Mouse (Mus musculus) A20 (cell line): ENCODE results near the gene 4933415A04Rik.

Source experiments
- DNase-seq: peaks from one replicate; pipeline ENCODE4 v3.0.0-alpha.2; 2011; ENCODE audit warnings: low read depth, low spot score

4933415A04Rik gene

DNA sequence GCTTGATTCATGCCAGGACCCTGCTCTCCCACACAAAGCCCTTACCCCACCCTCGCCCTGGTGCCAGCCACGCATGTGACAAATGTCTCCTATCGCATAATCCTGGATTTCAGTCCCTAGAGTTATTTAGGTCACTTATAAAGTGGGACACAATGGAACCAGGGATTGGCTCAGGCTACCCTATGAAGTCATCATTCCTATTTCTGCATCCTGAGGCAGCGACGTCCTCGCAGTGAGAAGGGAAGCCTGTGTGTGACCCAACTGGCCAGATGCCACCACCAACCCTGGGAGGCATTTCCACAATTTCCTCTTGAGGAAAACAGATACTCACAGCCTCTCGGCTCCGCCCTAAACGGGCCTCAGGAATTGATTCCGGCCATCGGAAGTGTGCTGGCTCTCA lies 17.2 kb upstream of the 4933415A04Rik start:
- no peak for DNase-seq

DNA sequence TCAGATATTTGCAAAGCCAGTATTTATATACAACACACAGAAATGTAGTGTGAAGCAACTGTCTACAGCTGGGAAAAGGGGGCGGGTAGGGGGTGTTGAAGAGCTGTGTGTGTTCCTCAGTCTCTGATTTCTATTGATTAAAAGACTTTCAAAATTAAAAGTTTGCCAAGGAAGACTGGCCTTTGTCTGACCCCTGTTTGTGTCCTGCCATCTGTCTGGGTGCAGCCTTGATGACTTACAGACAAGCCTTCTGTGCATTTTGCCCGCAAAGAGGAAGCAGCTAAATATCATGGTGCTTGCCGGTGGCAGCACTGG lies 11.8 kb upstream of the 4933415A04Rik start:
- DNase-seq = peak; percentile 21

DNA sequence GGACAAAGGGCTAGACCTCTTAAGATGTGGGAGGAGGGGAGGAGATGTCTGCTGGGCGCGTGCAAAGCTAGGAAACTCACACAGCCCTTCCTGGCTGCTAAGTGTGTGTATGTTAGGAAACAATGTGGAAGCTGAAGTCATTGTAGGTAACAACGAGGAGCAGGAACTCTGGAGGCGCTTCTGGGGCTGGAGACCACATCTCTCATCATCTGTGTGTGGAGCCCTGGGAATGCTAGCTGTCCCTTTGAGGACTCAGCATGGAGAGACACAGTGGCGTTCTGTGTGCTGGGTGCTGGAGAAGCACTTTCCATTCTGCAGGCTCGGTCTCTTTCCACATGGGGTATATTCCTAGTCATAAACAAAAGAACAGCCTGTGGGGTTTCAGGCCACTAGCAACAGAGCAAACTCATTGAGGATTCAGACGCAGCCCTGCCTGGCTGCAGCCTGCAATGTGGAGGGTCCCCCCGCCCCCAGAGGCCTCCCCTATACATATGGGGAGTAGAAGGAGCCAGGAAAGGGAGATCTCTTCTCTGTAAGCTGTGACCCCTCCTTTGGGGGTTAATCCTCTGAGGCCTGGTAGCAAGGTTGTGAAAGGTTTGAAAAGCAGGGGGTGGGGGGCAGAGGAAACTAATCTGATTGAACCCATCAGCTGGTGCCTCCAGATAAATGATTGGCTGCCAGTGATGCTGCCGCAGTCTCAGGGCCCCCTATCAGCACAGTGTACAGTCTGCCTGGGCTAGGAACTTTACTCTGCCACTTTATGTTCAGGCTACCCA lies 11.3 kb upstream of the 4933415A04Rik start:
- DNase-seq = no peak

DNA sequence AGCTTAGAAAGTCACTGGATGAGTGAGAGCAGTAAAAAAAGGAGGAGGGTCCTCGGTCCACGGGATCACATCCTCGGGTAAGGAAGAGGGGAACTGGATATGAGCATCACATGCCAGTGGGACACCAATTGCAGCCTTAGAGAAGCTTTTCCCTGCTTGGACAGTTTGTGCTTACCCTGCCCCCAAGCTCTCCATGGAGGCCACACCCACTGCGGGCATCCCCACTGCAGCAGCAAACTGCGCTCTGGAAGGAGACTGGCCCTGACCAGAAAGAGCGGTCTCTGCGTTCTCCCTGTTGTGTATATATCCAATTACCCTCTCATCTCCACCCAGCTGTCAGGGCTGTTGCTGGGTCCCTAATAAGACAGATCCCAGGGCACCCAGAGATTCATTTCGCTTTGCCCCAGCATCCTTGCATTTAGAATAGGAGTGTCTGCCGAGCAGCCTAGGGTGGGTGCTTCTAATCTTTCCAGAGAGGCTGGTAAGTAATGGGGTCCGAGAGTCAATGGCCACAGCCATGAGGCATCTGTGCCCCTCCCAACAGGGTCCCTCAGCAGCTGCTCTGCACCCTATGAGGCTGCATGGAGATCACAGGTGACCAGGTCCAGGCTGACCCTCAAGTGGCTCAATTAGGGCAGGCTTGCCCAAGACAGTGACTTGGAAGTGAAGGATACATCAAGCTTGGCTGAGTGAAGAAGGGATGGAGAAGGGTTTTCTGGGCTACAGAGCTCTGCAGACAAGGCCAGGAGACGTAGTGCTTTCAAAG lies 8.9 kb upstream of the 4933415A04Rik start:
- no peak for DNase-seq

DNA sequence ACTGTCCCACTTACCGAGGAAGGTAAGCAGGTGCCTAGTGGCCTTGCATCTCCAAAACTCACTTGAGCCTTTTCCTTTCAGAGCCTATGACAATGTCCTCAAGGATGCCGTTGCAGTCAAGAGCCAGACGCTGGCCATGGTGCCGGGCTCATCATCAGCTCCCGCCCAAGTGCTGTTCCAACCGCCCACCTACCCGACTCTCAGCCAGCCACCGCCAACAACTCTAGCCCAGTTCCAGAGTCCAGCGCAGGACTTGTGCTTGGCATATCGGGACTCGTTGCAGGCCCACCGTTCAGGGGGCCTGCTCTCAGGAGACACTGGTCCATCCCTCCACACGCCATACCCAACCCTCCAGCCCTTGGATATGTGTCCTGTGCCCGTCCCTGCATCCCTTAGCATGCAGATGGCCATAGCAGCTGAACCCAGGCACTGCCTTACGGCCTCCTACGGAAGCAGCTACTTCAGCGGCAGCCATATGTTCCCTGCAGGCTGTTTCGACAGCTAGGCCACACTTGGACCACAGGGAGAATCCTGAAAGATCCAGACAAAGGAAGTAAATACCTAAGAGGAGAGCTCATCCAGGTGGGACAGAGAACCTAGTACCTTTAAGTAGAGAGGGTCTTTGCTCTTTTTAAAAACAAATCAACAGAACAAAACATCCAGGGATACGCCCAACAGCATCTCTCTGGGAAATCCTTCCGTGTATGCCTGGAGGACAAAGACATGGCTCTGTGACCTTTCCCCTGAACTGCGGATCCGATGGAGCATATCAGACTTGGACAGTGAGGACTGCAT lies 1.4 kb upstream of the 4933415A04Rik start:
- DNase-seq = no peak

DNA sequence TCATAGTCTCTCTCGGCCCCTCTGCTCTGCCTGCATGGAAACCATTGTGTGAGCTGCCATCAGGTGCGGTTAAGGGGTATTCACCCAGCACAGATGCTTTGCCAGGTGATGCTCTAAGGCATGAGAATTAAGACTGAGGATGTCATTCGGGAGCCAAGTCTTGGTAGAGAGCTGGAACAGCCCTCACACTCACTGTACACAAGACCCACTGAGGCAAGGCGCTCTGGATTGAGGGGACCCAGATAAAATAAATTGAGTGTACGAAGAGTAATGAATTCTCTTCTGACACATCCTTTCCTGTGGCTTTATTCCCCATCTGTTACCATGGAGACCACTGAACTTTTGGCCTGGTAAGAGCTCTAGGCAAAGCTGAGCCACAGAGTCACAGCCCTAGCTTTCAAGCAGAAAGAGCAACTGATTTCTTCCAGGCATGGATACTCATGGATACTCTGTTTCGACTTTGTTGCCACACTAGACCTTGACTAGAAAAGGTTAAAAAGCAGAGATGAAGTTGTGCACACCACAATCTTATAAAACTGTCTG lies 2.8 kb downstream of the 4933415A04Rik start:
- no peak for DNase-seq

DNA sequence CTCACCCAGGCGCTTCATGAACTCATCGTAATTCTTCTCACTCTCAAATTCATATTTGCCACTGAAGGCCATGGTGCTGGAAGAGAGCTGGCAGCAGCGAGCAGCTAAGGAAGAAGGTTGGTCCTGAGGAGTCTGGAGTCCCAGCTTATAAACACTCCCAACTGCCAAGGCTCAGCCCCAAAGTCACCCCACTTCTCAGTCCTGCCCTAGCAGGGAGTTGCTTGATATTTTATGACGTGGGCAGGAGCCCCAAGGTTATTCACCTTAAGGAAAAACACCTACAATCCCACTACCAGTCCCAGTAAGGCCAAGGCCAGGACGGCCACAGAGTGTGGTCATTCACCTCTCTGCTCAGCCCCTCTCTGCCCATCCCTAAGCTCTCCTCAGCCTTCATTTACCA lies 14.6 kb downstream of the 4933415A04Rik start, which contains the start of gene Fabp6:
Gene Fabp6 (minus strand): TSS at position 101 of the 400 bp plus-strand sequence.
- no peak for DNase-seq

DNA sequence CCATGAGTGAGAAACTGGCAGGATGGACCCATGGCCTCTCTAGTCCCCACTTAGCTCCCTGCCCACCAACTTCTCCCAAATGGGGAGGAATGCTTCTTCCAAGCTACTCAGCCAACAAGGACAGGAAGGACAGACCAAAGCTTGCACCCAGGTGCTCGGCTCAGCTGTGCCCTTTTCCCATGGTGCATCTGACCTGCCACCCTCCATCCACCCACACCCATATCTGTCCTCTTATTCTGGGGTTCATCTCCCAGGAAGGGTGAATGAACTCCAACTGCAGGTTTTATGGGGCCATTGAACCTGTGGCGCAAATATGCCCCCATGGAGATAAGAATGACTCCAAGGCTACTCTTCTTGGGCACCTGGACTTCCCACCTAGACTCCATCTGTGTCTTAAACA lies 17.4 kb downstream of the 4933415A04Rik start:
- DNase-seq = no peak

DNA sequence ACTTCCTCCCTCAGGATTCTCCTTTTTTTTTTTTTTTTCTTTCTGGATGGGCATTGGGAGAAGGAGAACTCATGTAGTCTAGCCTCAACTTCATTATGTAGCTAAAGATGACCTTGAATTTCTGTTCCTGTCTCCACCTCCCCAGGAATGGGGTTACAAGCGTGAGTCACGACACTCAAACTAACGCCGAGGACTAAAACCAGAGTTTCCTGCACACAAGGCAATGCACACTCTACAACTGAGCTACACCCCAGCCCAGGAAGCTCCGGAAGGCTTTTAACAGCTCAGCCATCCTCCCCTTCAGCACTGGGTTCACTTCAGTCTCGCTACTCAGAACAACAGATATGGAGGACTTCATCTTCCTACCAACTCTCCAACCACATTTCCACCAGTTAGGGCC lies 18.1 kb downstream of the 4933415A04Rik start:
- DNase-seq = no peak

DNA sequence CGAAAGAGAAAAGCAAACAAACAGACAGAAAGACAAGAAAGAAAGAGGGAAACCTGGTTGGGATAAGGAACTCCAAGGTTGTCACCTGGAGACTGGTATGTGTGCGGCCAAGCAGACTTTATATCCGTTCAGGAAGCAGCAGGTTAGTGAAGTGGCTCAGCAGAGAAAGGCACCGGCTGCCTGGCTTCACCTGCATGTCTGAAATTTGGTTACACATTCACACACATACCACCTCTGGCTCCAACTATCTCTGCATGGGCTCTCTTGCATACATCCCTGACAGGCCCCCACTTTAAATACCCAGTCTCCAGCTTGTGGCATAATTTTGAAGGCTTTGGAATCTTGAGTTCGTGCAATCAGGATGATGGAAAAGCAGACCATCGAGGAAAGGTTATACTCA lies 19.0 kb downstream of the 4933415A04Rik start:
- no peak for DNase-seq

DNA sequence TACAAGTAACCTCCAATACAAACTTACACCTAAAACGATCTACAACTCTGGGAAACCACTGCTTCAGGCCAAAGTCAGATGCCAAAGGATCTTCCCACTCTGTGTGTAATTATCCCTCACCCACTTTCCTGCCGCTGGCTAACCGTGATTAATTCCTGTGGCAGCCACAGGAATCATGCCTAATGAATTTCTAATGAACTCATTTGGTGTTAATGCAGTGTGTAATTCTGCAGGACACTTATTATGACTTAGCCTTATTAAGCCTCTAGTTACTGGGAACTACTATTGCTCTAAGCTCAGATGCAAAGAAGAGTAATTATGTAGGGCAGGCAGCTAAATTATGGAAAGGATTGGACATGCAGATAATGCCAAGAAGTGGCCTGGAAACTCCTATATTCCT lies 21.6 kb downstream of the 4933415A04Rik start:
- DNase-seq = no peak

DNA sequence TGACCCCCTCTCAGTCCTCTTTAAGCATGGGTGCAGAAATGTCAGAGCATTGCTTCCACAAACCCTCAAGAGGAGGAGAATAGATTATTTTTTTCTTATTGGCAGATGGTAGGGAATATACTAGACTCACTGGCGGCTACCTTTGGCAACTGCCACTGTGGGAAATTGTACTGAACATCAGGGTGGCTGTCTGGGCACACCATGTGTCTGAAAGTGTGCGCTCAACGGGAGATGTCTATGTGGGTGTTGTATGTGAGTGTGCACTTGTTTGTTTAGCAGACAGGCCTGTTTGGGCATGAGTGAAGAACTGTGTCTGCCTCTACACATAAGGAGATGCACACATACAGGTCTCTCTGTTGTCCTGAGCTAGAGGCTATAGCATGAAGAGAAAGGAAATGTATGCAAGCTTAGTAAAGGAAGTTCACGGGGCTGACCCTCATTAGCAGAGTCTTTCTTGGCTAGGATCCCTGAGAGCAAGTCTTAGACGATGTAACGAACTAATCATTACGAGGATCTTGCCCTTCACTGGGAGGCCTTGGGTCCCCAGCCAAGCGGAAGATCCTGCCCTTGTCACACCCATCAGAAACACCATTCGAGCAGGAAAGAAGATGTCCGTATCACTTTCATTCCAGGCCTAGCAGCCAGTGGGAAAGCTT lies 23.3 kb downstream of the 4933415A04Rik start:
- no peak for DNase-seq

DNA sequence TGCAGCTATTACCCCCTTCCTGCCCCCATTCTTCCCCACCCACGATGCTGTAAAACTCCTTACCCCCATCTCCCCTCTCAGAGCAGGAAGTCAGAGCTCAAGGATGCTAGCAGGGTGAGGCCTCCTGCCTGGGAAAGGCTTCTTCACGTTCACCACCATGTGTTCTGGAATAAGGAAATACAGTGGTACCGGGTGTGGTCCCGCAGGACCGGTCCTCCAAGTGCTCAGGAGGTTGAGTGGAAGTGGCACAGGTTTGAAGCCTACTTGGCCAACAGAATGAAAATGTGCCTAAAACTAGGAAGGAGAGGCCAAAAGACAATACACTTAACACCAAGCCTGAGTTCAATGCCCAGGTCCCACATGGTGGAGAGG lies 23.8 kb downstream of the 4933415A04Rik start:
- DNase-seq = no peak

DNA sequence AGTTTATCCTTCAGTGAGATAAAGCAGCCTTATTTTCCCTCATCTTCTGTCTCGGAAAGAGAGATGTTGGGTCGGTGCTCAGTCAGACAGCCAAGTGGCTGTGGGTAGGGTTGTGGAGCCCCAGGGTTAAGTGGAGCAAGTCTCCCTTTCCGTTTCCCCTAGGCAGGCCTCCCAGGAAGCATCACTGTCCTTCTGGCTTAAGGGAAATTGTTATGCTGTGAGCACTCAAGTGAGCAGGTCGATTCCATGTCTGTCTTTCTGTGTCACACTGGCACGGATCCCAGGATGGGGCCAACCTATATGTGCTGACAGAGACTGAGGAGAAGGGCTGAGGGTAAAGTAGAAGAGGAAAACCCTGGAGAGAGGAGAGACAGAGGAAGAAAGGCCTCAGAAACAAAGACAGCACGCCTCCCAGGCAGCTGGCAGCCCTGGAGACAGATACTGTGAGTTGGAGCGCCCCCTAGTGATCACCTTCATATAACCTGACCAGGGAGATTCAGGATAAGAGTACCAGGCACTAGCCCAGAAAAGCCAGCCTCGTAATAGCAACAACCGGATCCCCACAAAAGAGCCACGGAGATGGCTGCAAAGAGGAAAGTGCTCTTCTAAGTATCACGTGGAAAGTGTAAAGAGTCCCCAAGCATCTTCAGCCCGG lies 26.1 kb downstream of the 4933415A04Rik start:
- DNase-seq = peak; percentile 72

DNA sequence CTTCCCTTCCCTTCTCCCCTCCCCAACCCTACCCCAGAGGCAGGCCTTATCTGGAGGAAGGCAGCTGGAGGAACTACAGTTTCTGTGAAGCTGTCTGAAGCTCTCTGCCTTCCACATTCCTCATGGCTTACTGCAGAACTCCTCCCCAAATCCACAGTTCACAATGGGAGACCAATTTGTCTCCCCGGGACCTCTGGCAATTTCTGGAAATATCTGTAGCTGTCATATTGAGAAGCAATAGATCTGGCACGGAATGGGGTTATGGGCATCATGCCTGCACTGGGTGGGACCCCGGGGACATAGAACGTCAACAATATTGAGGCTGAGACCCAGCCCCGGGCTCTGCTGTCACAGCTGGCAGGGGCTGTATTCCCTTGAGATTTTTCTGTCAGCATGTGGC lies 31.1 kb downstream of the 4933415A04Rik start:
- no peak for DNase-seq

DNA sequence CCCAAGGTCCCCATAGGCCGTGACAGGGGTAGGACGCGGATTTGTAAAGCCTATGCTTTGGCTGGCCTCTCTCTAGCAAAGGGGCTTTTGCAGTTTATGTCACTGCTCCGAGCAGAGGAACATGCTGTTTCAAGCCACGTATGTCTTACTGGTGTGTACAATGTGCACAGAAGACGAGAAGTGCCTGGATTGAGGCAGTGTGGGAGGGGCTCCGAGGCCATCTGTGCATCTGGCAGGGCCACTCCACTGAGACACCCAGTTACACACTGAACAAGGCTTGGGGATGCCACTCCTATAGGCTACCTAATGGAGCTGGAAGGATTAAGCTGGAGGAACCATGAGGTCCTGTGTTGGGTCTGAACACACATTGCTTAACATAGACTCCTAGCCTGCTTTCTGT lies 31.6 kb downstream of the 4933415A04Rik start:
- DNase-seq = no peak

DNA sequence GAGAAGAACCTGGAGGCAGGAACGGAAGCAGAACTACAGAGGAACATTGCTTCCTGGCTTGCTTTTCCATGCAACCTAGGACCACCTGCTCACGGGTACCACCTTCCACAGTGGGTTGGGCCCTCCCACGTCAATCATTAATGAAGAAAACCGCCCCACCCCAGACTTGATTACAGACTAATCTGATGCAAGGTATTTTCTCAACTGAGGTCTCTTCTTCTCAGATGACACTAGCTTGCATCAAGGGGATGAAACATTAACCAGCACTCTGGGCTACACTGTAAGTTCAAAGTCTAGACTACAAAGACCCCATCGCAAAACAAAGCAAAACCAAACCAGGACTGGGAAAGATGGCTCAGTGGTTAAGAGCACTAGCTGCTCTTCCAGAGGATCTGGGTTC lies 34.9 kb downstream of the 4933415A04Rik start:
- no peak for DNase-seq

DNA sequence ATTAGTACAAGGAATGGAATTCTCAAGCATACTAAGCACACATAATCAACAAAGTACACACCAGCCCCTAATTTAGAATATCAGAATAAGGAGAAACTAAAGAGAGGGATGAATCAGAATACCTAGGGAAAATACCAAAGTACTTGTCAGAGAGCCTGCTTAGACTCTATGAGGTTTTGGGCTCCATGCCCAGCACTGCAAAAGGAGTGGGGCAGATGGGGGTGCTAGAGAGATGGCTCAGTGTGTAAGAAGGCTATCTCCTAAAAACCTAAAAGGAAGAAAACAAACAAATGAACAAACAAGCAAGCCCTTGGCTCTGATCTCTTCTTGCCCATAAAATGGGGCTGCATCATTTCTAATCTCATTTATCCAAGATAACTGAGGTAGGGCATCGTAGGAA lies 37.5 kb downstream of the 4933415A04Rik start:
- no peak for DNase-seq

DNA sequence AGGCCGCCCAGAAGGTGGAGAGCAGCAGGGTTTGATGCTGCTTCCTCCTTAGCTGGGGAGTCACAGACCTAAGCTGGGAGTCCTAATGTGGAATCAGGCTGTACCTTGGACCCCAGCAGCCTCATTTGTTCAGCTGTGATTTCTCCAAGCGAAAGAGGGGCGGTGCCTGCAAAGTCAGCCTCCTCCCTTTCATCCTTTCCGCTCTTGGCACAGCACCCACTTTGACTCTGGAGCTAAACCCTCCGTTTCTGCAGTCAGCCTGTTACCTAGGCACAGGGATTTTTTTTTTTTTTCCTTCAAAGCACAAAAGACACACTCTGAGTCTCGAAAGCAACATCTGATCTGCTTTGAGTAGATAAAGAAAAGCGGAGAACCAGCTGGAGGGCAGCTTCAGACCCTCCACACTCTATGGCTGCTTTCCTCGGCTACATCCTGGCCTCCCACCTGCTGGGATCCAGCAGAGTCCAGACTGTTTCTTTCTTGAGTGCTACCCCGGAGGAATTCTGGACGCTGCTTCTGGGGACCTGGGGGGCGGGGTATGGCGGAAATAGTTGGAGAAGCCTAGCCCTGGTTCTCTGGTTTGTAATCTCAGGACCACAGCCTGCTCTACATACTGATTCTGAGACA lies 39.6 kb downstream of the 4933415A04Rik start:
- no peak for DNase-seq

DNA sequence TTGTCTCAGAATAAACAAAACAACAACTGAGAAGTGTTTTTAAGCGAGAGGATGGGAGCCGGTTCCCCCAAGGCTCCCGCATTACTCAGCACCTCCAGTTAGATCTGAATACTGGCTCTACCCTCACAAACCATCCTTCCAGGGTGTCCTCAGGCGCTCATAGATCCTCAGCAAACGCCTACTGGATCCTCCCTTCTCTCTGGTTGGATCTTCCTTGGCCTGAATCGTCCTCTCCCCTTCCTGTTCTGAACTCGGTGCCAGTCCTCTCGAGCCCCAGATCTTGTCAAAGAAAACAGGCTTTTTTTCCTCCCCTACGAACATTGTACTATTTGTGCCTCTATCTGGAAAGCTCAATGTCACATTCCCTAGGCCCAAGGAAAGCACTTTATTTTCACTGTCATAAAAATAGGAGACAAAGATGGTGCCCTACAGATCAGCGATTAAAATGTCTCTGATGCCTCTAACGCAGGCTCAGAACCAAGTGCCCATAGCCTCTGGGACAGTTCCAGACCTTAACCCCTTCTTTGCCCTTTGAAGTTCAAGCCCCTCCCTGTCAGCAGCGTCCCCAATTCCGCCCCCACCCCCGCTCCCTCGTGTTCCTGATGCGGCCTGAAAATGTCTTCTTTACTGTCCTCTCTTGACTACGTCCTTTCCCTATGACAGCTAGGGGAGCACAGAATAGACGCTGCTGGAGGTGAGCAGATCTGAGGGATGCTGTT lies 40.2 kb downstream of the 4933415A04Rik start:
- DNase-seq = no peak
